Mouse (Mus musculus) ES-E14 (cell line): ENCODE results near the gene Pdlim1.

Source experiments
- CHD2 ChIP-seq: IDR thresholded peaks from 2 replicates; pipeline ENCODE4 v1.6.1; 2014; ENCODE audit warnings: mild to moderate bottlenecking, low read depth, low read length, inconsistent platforms
- HCFC1 ChIP-seq: IDR thresholded peaks from 2 replicates; pipeline ENCODE4 v1.6.1; 2012; ENCODE audit warnings: low read length, inconsistent platforms, borderline replicate concordance; ENCODE audit not compliant: insufficient read depth
- MAFK ChIP-seq: IDR thresholded peaks from 2 replicates; pipeline ENCODE4 v1.6.1; 2014; ENCODE audit warnings: mild to moderate bottlenecking, low read depth, low read length, inconsistent platforms; ENCODE audit not compliant: insufficient read depth
- ZC3H11A ChIP-seq: IDR thresholded peaks from 2 replicates; pipeline ENCODE4 v1.6.1; 2012; ENCODE audit warnings: low read depth, mild to moderate bottlenecking, inconsistent platforms, low read length, borderline replicate concordance
- ZNF384 ChIP-seq: IDR thresholded peaks from 2 replicates; pipeline ENCODE4 v1.6.1; 2012; ENCODE audit warnings: low read depth, low read length, inconsistent platforms

DNA sequence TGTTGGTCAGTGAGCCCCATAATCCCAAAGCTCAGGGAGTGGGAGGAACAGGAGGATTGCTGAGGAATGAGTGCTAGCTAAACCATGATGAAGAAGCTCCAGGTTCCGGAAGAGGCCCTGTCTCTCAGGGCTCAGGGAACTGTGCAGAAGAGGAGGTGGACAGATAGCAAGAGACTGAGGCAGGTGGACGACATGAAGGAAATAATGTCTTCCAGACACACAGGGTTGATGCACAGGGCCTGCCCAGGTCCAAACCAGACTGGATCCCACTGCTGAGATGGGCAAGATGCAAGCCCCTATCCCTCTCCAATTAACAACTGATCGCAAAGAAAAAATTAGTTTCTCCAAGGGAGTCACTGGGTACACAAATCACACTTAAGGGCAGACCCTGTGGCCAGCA, 16.9 kb downstream of the Pdlim1 start:
- TF ChIP-seq MAFK (no peak), ZNF384 (no peak), ZC3H11A (no peak), CHD2 (no peak), HCFC1 (no peak)
